Mouse (Mus musculus) MEL (cell line): ENCODE measurements around the gene Klf15. TPM values are rescaled to one million over a fixed set of nuclear protein-coding genes. Genes with fewer than 3 reads are reported as not detected.

Experiments used
- DNase-seq: peaks from one replicate; pipeline ENCODE4 v3.0.0; 2011; ENCODE audit warnings: low read depth, low spot score
- H3K27ac ChIP-seq: 2 replicates; pipeline ENCODE4 v1.5.1; 2012; ENCODE audit warnings: low read depth, mild to moderate bottlenecking, control low read depth, low read length, moderate library complexity; ENCODE audit not compliant: control insufficient read depth
- H3K27me3 ChIP-seq, 2 experiments: fragments of 150-350 bp in 1 of 2; sonication (generic) in 1 of 2; 2 replicates each; pipeline ENCODE4 v1.6.1; 2012; ENCODE audit warnings: low read length in 2 of 2, mild to moderate bottlenecking in 2 of 2, improper control_type of control experiment in 1 of 2, moderate library complexity in 1 of 2; ENCODE audit not compliant: insufficient read depth in 2 of 2, control insufficient read depth in 1 of 2
- H3K36me3 ChIP-seq, 2 experiments: 2 replicates each; pipeline ENCODE4 v1.6.1; 2012 to 2014; ENCODE audit warnings: low read length in 2 of 2, improper control_type of control experiment in 1 of 2, inconsistent platforms in 1 of 2, mild to moderate bottlenecking in 1 of 2; ENCODE audit not compliant: insufficient read depth in 2 of 2, control insufficient read depth in 1 of 2
- H3K4me1 ChIP-seq, 2 experiments: fragments of 150-350 bp in 1 of 2; sonication (generic) in 1 of 2; 2 replicates each; pipeline ENCODE4 v1.6.1; 2012; ENCODE audit warnings: low read length in 2 of 2, improper control_type of control experiment in 1 of 2, mild to moderate bottlenecking in 1 of 2; ENCODE audit not compliant: insufficient read depth in 2 of 2, control insufficient read depth in 1 of 2
- H3K4me3 ChIP-seq, 2 experiments: fragments of 150-350 bp in 1 of 2; sonication (generic) in 1 of 2; 2 replicates each; pipeline ENCODE4 v1.5.1; 2012; ENCODE audit warnings: low read depth in 2 of 2, low read length in 2 of 2, mild to moderate bottlenecking in 2 of 2, moderate library complexity in 2 of 2, control low read depth in 1 of 2, improper control_type of control experiment in 1 of 2; ENCODE audit not compliant: control insufficient read depth in 1 of 2, insufficient read depth in 1 of 2
- H3K79me2 ChIP-seq: 2 replicates; pipeline ENCODE4 v1.6.1; 2012; ENCODE audit warnings: mild to moderate bottlenecking, low read length, moderate library complexity; ENCODE audit not compliant: control insufficient read depth, poor library complexity, insufficient read depth
- H3K9ac ChIP-seq: 2 replicates; pipeline ENCODE4 v1.6.1; 2012; ENCODE audit warnings: low read depth, mild to moderate bottlenecking, control low read depth, low read length, moderate library complexity; ENCODE audit not compliant: control insufficient read depth, poor library complexity, severe bottlenecking
- H3K9me3 ChIP-seq: fragments of 150-350 bp; sonication (generic); replicated peaks from 2 replicates; pipeline ENCODE4 v1.6.1; 2012; ENCODE audit warnings: mild to moderate bottlenecking, low read length, improper control_type of control experiment, moderate library complexity; ENCODE audit not compliant: insufficient read depth
- BHLHE40 ChIP-seq: IDR thresholded peaks from 2 replicates; pipeline ENCODE4 v1.6.1; 2012; ENCODE audit warnings: low read depth, mild to moderate bottlenecking, inconsistent platforms, low read length, improper control_type of control experiment, borderline replicate concordance
- CHD1 ChIP-seq: IDR thresholded peaks from 2 replicates; pipeline ENCODE4 v1.6.1; 2012; ENCODE audit warnings: low read depth, mild to moderate bottlenecking, inconsistent platforms, low read length, improper control_type of control experiment
- CHD2 ChIP-seq: IDR thresholded peaks from 2 replicates; pipeline ENCODE4 v1.6.1; 2011; ENCODE audit warnings: low read length, improper control_type of control experiment
- CTCF ChIP-seq, 3 experiments: IDR thresholded peaks in 2 of 3; conservative IDR thresholded peaks in 1 of 3; 2 replicates each; pipeline ENCODE4 v1.5.1; 2011 to 2012; ENCODE audit warnings: low read length in 3 of 3, low read depth in 2 of 3, mild to moderate bottlenecking in 2 of 3, improper control_type of control experiment in 1 of 3, inconsistent platforms in 1 of 3, mixed read lengths in 1 of 3, moderate library complexity in 1 of 3; ENCODE audit not compliant: control insufficient read depth in 1 of 3, insufficient read depth in 1 of 3, poor library complexity in 1 of 3, severe bottlenecking in 1 of 3
- ELF1 ChIP-seq: IDR thresholded peaks from 2 replicates; pipeline ENCODE4 v1.6.1; 2014; ENCODE audit warnings: low read depth, mild to moderate bottlenecking, inconsistent platforms, low read length, improper control_type of control experiment, moderate library complexity
- GATA1 ChIP-seq: IDR thresholded peaks from 2 replicates; pipeline ENCODE4 v1.6.1; 2011; ENCODE audit warnings: low read depth, low read length, improper control_type of control experiment
- JUND ChIP-seq: IDR thresholded peaks from 2 replicates; pipeline ENCODE4 v1.6.1; 2011; ENCODE audit warnings: low read depth, mild to moderate bottlenecking, improper control_type of control experiment, low read length
- MAFK ChIP-seq: IDR thresholded peaks from 2 replicates; pipeline ENCODE4 v1.6.1; 2011; ENCODE audit warnings: low read depth, mild to moderate bottlenecking, low read length, improper control_type of control experiment, borderline replicate concordance
- MAZ ChIP-seq: IDR thresholded peaks from 2 replicates; pipeline ENCODE4 v1.6.1; 2012; ENCODE audit warnings: low read depth, mild to moderate bottlenecking, inconsistent platforms, low read length, improper control_type of control experiment
- MXI1 ChIP-seq: IDR thresholded peaks from 2 replicates; pipeline ENCODE4 v1.6.1; 2011; ENCODE audit warnings: mild to moderate bottlenecking, low read depth, low read length, improper control_type of control experiment
- NRF1 ChIP-seq: IDR thresholded peaks from 2 replicates; pipeline ENCODE4 v1.6.1; 2014; ENCODE audit warnings: low read depth, mild to moderate bottlenecking, inconsistent platforms, low read length, improper control_type of control experiment, moderate library complexity; ENCODE audit not compliant: poor library complexity, insufficient read depth, severe bottlenecking
- POLR2A ChIP-seq, 2 experiments: IDR thresholded peaks; 2 replicates each; pipeline ENCODE4 v1.6.1; 2011 to 2012; ENCODE audit warnings: low read length in 2 of 2, mild to moderate bottlenecking in 2 of 2, control low read depth in 1 of 2, improper control_type of control experiment in 1 of 2, low read depth in 1 of 2, moderate library complexity in 1 of 2; ENCODE audit not compliant: control insufficient read depth in 1 of 2, insufficient read depth in 1 of 2, poor library complexity in 1 of 2
- RCOR1 ChIP-seq: IDR thresholded peaks from 2 replicates; pipeline ENCODE4 v1.6.1; 2012; ENCODE audit warnings: low read depth, mild to moderate bottlenecking, inconsistent platforms, low read length, improper control_type of control experiment
- SIN3A ChIP-seq: IDR thresholded peaks from 2 replicates; pipeline ENCODE4 v1.6.1; 2012; ENCODE audit warnings: low read length, improper control_type of control experiment, inconsistent platforms
- TAL1 ChIP-seq: IDR thresholded peaks from 2 replicates; pipeline ENCODE4 v1.6.1; 2012; ENCODE audit warnings: mild to moderate bottlenecking, inconsistent platforms, low read length, moderate library complexity, mixed read lengths
- TBP ChIP-seq: IDR thresholded peaks from 2 replicates; pipeline ENCODE4 v1.8.0; 2011; ENCODE audit warnings: low read depth, low read length, improper control_type of control experiment
- TCF12 ChIP-seq: IDR thresholded peaks from 2 replicates; pipeline ENCODE4 v1.6.1; 2014; ENCODE audit warnings: low read depth, mild to moderate bottlenecking, inconsistent platforms, low read length, improper control_type of control experiment, moderate library complexity
- UBTF ChIP-seq: IDR thresholded peaks from 2 replicates; pipeline ENCODE4 v1.6.1; 2012; ENCODE audit warnings: low read depth, mild to moderate bottlenecking, inconsistent platforms, low read length, improper control_type of control experiment, moderate library complexity, borderline replicate concordance; ENCODE audit not compliant: insufficient read depth
- USF2 ChIP-seq, 2 experiments: IDR thresholded peaks; 2 replicates each; pipeline ENCODE4 v1.6.1; 2011 to 2012; ENCODE audit warnings: improper control_type of control experiment in 2 of 2, low read length in 2 of 2, borderline replicate concordance in 1 of 2, inconsistent platforms in 1 of 2, low read depth in 1 of 2, mild to moderate bottlenecking in 1 of 2; ENCODE audit not compliant: insufficient read depth in 1 of 2
- ZKSCAN1 ChIP-seq: IDR thresholded peaks from 2 replicates; pipeline ENCODE4 v1.6.1; 2012; ENCODE audit warnings: low read depth, mild to moderate bottlenecking, inconsistent platforms, low read length, improper control_type of control experiment, moderate library complexity
- ZMIZ1 ChIP-seq: IDR thresholded peaks from 2 replicates; pipeline ENCODE4 v1.6.1; 2012; ENCODE audit warnings: low read depth, mild to moderate bottlenecking, inconsistent platforms, low read length, improper control_type of control experiment, moderate library complexity
- ZNF384 ChIP-seq: IDR thresholded peaks from 2 replicates; pipeline ENCODE4 v1.6.1; 2012; ENCODE audit warnings: low read depth, mild to moderate bottlenecking, inconsistent platforms, low read length, improper control_type of control experiment
- polyA plus RNA-seq, 2 experiments: library from polyadenylated mRNA; stranded (reverse) in 1 of 2; unstranded in 1 of 2; fragments of >175 nt in 1 of 2; fragments of >200 nt in 1 of 2; gene quantifications; 2 replicates each; pipeline versions ENCODE4 v1.2.1 to v1.2.4; 2012; ENCODE audit warnings: low replicate concordance in 2 of 2, low read depth in 1 of 2; ENCODE audit not compliant: insufficient read length in 2 of 2, insufficient read depth in 1 of 2, missing spikeins in 1 of 2
- total RNA-seq: library from RNA; depleted of rRNA; stranded (reverse); fragments of 300-350 nt; gene quantifications from 2 replicates; pipeline ENCODE4 v1.2.3, GENCODE M21; 2012

Klf15 gene
- total and polyA plus RNA-seq, 3 experiments, result not detected

- no peak for TF ChIP-seq USF2 (IDR thresholded peaks at IDR 0.05; ENCODE audit: borderline replicate concordance in 1 of 2, insufficient read depth in 1 of 2, low read depth in 1 of 2, low read length in 2 of 2)
- no peak for TF ChIP-seq TAL1
- TF ChIP-seq CHD2, result no peak
- no peak for TF ChIP-seq MXI1
- no peak for TF ChIP-seq ZNF384
- no peak for TF ChIP-seq BHLHE40
- no peak for TF ChIP-seq UBTF
- TF ChIP-seq CHD1, result no peak
- no peak for TF ChIP-seq POLR2A (IDR thresholded peaks at IDR 0.05; ENCODE audit: control insufficient read depth in 1 of 2, insufficient read depth in 1 of 2, low read depth in 1 of 2, low read length in 2 of 2, poor library complexity in 1 of 2)
- TF ChIP-seq TCF12, result no peak
- TF ChIP-seq TBP, result no peak
- no peak for TF ChIP-seq JUND
- TF ChIP-seq SIN3A, result no peak
- no peak for TF ChIP-seq MAZ
- TF ChIP-seq ELF1, result no peak
- no peak for TF ChIP-seq NRF1
- TF ChIP-seq GATA1, result no peak
- TF ChIP-seq ZKSCAN1, result no peak
- TF ChIP-seq RCOR1, result no peak
- no peaks in the 10 kb centered on the region for H3K9me3 ChIP-seq
Observed at GRCm38 (mm10) chr6:90491956-90492744, 29.8 kb downstream of the Klf15 start.

GRCm38 (mm10) chr6:90494155-90494554 is 31.8 kb downstream of the Klf15 start:
- Histone ChIP-seq H3K27ac (no peak overlapping the region), H3K36me3 (no peaks in the 10 kb centered on the region), H3K9ac (no peak overlapping the region), H3K9me3 (no peaks in the 10 kb centered on the region), H3K79me2 (no peaks in the 10 kb centered on the region), H3K27me3 (peaks cover 0 to 4% of the 10 kb centered on the region in 2 experiments), H3K4me1 (no peaks in the 10 kb centered on the region), H3K4me3 (no peak overlapping the region)
- no peak for TF ChIP-seq MAZ
- TF ChIP-seq MAFK, result no peak
- no peak for TF ChIP-seq ZMIZ1
- TF ChIP-seq CTCF (IDR thresholded peaks at IDR 0.05 in 2 of 3, conservative IDR thresholded peaks at IDR 0.05 in 1 of 3; ENCODE audit: control insufficient read depth in 1 of 3, insufficient read depth in 1 of 3, low read depth in 2 of 3, low read length in 3 of 3, poor library complexity in 1 of 3, severe bottlenecking in 1 of 3), result no peak
- no peak for TF ChIP-seq POLR2A (IDR thresholded peaks at IDR 0.05; ENCODE audit: control insufficient read depth in 1 of 2, insufficient read depth in 1 of 2, low read depth in 1 of 2, low read length in 2 of 2, poor library complexity in 1 of 2)
- no peak for TF ChIP-seq CHD2
- no peak for DNase-seq

More at GRCm38 (mm10) chr6:90491956-90492744, 29.8 kb downstream of the Klf15 start:
- H3K9ac ChIP-seq, result no peak overlapping the region
- no peak overlapping the region for H3K27ac ChIP-seq
- H3K4me3 ChIP-seq, result no peak overlapping the region
- peaks cover 0 to 2% of the 10 kb centered on the region in 2 experiments for H3K27me3 ChIP-seq
- H3K36me3 ChIP-seq, result no peaks in the 10 kb centered on the region
- DNase-seq, result no peak
- no peaks in the 10 kb centered on the region for H3K4me1 ChIP-seq
- H3K79me2 ChIP-seq, result no peaks in the 10 kb centered on the region
